Mouse (Mus musculus): ENCODE results near the gene Coro2a.

GRCm38 (mm10) chr4:46591833-46592520, 10.0 kb downstream of the Coro2a start:
- no peak for TF ChIP-seq HCFC1 (IDR thresholded peaks at IDR 0.05; ENCODE audit: borderline replicate concordance, insufficient read depth, low read length)
- no peak for TF ChIP-seq ZC3H11A (IDR thresholded peaks at IDR 0.05; ENCODE audit: borderline replicate concordance, low read depth, low read length)
- peak; percentile 85 for TF ChIP-seq ZNF384 (IDR thresholded peaks at IDR 0.05; ENCODE audit: low read depth, low read length)

Data from ES-E14 (cell line).